Mouse (Mus musculus) CH12.LX (cell line): Measurements from ENCODE around the gene Crybb2. TPM values are rescaled to one million over a fixed set of nuclear protein-coding genes. Genes with fewer than 3 reads are reported as not detected.

Experiments
- DNase-seq: peaks from one replicate; pipeline ENCODE4 v3.0.0-alpha.2; 2013; ENCODE audit errors: extremely low read depth
- H3K27ac ChIP-seq: 2 replicates; pipeline ENCODE4 v1.5.1; 2012; ENCODE audit warnings: low read depth, mild to moderate bottlenecking, control low read depth, moderate library complexity; ENCODE audit not compliant: insufficient read depth
- H3K27me3 ChIP-seq: replicated peaks from 2 replicates; pipeline ENCODE3; 2012; ENCODE audit warnings: inconsistent platforms
- H3K36me3 ChIP-seq, 2 experiments: replicated peaks in 1 of 2; 2 replicates each; pipeline versions ENCODE3 to v1.6.1; 2012; ENCODE audit warnings: inconsistent platforms in 1 of 2, low read length in 1 of 2, mild to moderate bottlenecking in 1 of 2, mixed read lengths in 1 of 2, moderate library complexity in 1 of 2; ENCODE audit not compliant: control insufficient read depth in 1 of 2, insufficient read depth in 1 of 2
- H3K4me1 ChIP-seq, 2 experiments: 2 replicates each; pipeline ENCODE4 v1.6.1; 2012; ENCODE audit warnings: inconsistent platforms in 1 of 2, moderate library complexity in 1 of 2; ENCODE audit not compliant: insufficient read depth in 2 of 2, control insufficient read depth in 1 of 2
- H3K4me2 ChIP-seq: 2 replicates; pipeline ENCODE4 v1.6.1; 2012; ENCODE audit warnings: low read depth, mild to moderate bottlenecking, control low read depth; ENCODE audit not compliant: poor library complexity, insufficient read depth, severe bottlenecking
- H3K4me3 ChIP-seq, 3 experiments: fragments of 150-350 bp in 1 of 3; sonication (generic) in 1 of 3; replicated peaks in 1 of 3; 2 replicates each; pipeline versions ENCODE3 to v1.5.1; 2011 to 2012; ENCODE audit warnings: low read depth in 2 of 3, low read length in 2 of 3, mild to moderate bottlenecking in 2 of 3, moderate library complexity in 2 of 3, control low read depth in 1 of 3, improper control_type of control experiment in 1 of 3, inconsistent platforms in 1 of 3, mixed read lengths in 1 of 3; ENCODE audit not compliant: poor library complexity in 1 of 3
- H3K79me2 ChIP-seq: replicated peaks from 2 replicates; pipeline ENCODE4 v1.6.1; 2012; ENCODE audit warnings: mild to moderate bottlenecking, moderate library complexity; ENCODE audit not compliant: control insufficient read depth, poor library complexity, insufficient read depth, severe bottlenecking; ENCODE audit errors: extremely low read depth
- H3K9ac ChIP-seq: 2 replicates; pipeline ENCODE4 v1.6.1; 2012; ENCODE audit warnings: low read depth, mild to moderate bottlenecking, control low read depth, moderate library complexity; ENCODE audit not compliant: insufficient read depth
- H3K9me3 ChIP-seq: replicated peaks from 2 replicates; pipeline ENCODE3; 2012; ENCODE audit warnings: low read length, inconsistent platforms, mixed read lengths
- CHD1 ChIP-seq: IDR thresholded peaks from 2 replicates; pipeline ENCODE4 v1.6.1; 2012; ENCODE audit warnings: low read depth, low read length, improper control_type of control experiment, inconsistent platforms
- CHD2 ChIP-seq: IDR thresholded peaks from 2 replicates; pipeline ENCODE4 v1.6.1; 2011; ENCODE audit warnings: low read length, improper control_type of control experiment
- CTCF ChIP-seq, 2 experiments: IDR thresholded peaks in 1 of 2; conservative IDR thresholded peaks in 1 of 2; 2 replicates each; pipeline ENCODE4 v1.5.1; 2011 to 2012; ENCODE audit warnings: low read depth in 2 of 2, low read length in 2 of 2, improper control_type of control experiment in 1 of 2, inconsistent platforms in 1 of 2, mild to moderate bottlenecking in 1 of 2, moderate library complexity in 1 of 2
- E2F4 ChIP-seq: IDR thresholded peaks from 2 replicates; pipeline ENCODE4 v1.6.1; 2011; ENCODE audit warnings: low read depth, low read length, improper control_type of control experiment; ENCODE audit not compliant: insufficient replicate concordance
- ETS1 ChIP-seq: conservative IDR thresholded peaks from 2 replicates; pipeline ENCODE4 v1.6.1; 2012; ENCODE audit warnings: low read depth, mild to moderate bottlenecking, inconsistent platforms, low read length, improper control_type of control experiment, moderate library complexity
- GABPA ChIP-seq: IDR thresholded peaks from 2 replicates; pipeline ENCODE4 v1.6.1; 2012; ENCODE audit warnings: low read depth, low read length, improper control_type of control experiment, inconsistent platforms; ENCODE audit not compliant: insufficient replicate concordance
- HCFC1 ChIP-seq: IDR thresholded peaks from 2 replicates; pipeline ENCODE4 v1.6.1; 2012; ENCODE audit warnings: low read depth, mild to moderate bottlenecking, inconsistent platforms, low read length, improper control_type of control experiment
- IRF4 ChIP-seq: IDR thresholded peaks from 2 replicates; pipeline ENCODE4 v1.6.1; 2014; ENCODE audit warnings: low read depth, mild to moderate bottlenecking, inconsistent platforms, low read length, improper control_type of control experiment
- JUN ChIP-seq: IDR thresholded peaks from 2 replicates; pipeline ENCODE4 v1.6.1; 2011; ENCODE audit warnings: low read depth, mild to moderate bottlenecking, low read length, improper control_type of control experiment, moderate library complexity; ENCODE audit not compliant: insufficient read depth
- JUND ChIP-seq: conservative IDR thresholded peaks from 2 replicates; pipeline ENCODE4 v1.6.1; 2011; ENCODE audit warnings: low read depth, low read length, improper control_type of control experiment
- MAFK ChIP-seq: IDR thresholded peaks from 2 replicates; pipeline ENCODE4 v1.6.1; 2011; ENCODE audit warnings: low read length, improper control_type of control experiment; ENCODE audit not compliant: insufficient replicate concordance
- MAX ChIP-seq: IDR thresholded peaks from 2 replicates; pipeline ENCODE4 v1.6.1; 2011; ENCODE audit warnings: low read length, improper control_type of control experiment
- MEF2A ChIP-seq: IDR thresholded peaks from 2 replicates; pipeline ENCODE4 v1.6.1; 2014; ENCODE audit warnings: low read depth, mild to moderate bottlenecking, inconsistent platforms, low read length, improper control_type of control experiment, borderline replicate concordance
- MXI1 ChIP-seq: IDR thresholded peaks from 2 replicates; pipeline ENCODE4 v1.6.1; 2011; ENCODE audit warnings: mild to moderate bottlenecking, low read depth, low read length, improper control_type of control experiment
- MYC ChIP-seq: IDR thresholded peaks from 2 replicates; pipeline ENCODE4 v1.6.1; 2011; ENCODE audit warnings: low read depth, mild to moderate bottlenecking, improper control_type of control experiment, low read length
- NELFE ChIP-seq: IDR thresholded peaks from 2 replicates; pipeline ENCODE4 v1.6.1; 2011; ENCODE audit warnings: low read depth, low read length, improper control_type of control experiment
- NRF1 ChIP-seq: IDR thresholded peaks from 2 replicates; pipeline ENCODE4 v1.6.1; 2014; ENCODE audit warnings: low read depth, mild to moderate bottlenecking, inconsistent platforms, low read length, improper control_type of control experiment, moderate library complexity
- PAX5 ChIP-seq: IDR thresholded peaks from 2 replicates; pipeline ENCODE4 v1.6.1; 2012; ENCODE audit warnings: low read length, inconsistent platforms, mixed read lengths
- POLR2AphosphoS2 ChIP-seq: IDR thresholded peaks from 2 replicates; pipeline ENCODE4 v1.6.1; 2011; ENCODE audit warnings: low read depth, low read length, improper control_type of control experiment
- RAD21 ChIP-seq: IDR thresholded peaks from 2 replicates; pipeline ENCODE4 v1.6.1; 2011; ENCODE audit warnings: low read depth, mild to moderate bottlenecking, low read length, improper control_type of control experiment, moderate library complexity
- RCOR1 ChIP-seq: conservative IDR thresholded peaks from 2 replicates; pipeline ENCODE4 v1.6.1; 2012; ENCODE audit warnings: low read depth, mild to moderate bottlenecking, inconsistent platforms, low read length, improper control_type of control experiment
- SMC3 ChIP-seq: IDR thresholded peaks from 2 replicates; pipeline ENCODE4 v1.6.1; 2011; ENCODE audit warnings: low read depth, low read length, improper control_type of control experiment
- TBP ChIP-seq: conservative IDR thresholded peaks from 2 replicates; pipeline ENCODE4 v1.6.1; 2011; ENCODE audit warnings: low read depth, low read length, improper control_type of control experiment
- UBTF ChIP-seq: IDR thresholded peaks from 2 replicates; pipeline ENCODE4 v1.6.1; 2012; ENCODE audit warnings: low read depth, mild to moderate bottlenecking, inconsistent platforms, low read length, improper control_type of control experiment, moderate library complexity
- USF1 ChIP-seq: IDR thresholded peaks from 2 replicates; pipeline ENCODE4 v1.6.1; 2014; ENCODE audit warnings: low read depth, mild to moderate bottlenecking, inconsistent platforms, low read length, improper control_type of control experiment
- USF2 ChIP-seq: conservative IDR thresholded peaks from 2 replicates; pipeline ENCODE4 v1.6.1; 2011; ENCODE audit warnings: low read depth, low read length, improper control_type of control experiment
- ZC3H11A ChIP-seq: IDR thresholded peaks from 2 replicates; pipeline ENCODE4 v1.6.1; 2012; ENCODE audit warnings: low read depth, mild to moderate bottlenecking, inconsistent platforms, low read length, improper control_type of control experiment
- ZKSCAN1 ChIP-seq: IDR thresholded peaks from 2 replicates; pipeline ENCODE4 v1.6.1; 2012; ENCODE audit warnings: low read depth, inconsistent platforms, low read length, improper control_type of control experiment, borderline replicate concordance
- ZMIZ1 ChIP-seq: IDR thresholded peaks from 2 replicates; pipeline ENCODE4 v1.6.1; 2012; ENCODE audit warnings: low read depth, mild to moderate bottlenecking, inconsistent platforms, low read length, improper control_type of control experiment
- ZNF384 ChIP-seq: IDR thresholded peaks from 2 replicates; pipeline ENCODE4 v1.6.1; 2012; ENCODE audit warnings: low read depth, low read length, improper control_type of control experiment, inconsistent platforms
- dilution Hi-C: fragments of 300-500 bp; cut with MboI; formaldehyde crosslinking; loops from 2 replicates; pipeline ENCODE4 v1.14.3; 2020; ENCODE audit warnings: low sequenced_read_pairs; ENCODE audit not compliant: extremely low pct_unique_long_range_greater_than_20kb, extremely low pct_ligation_motif_present
- in situ Hi-C: fragments of 300-500 bp; cut with MboI; formaldehyde crosslinking; loops from 3 replicates; pipeline ENCODE4 v1.14.3; 2019; ENCODE audit warnings: low sequenced_read_pairs, low pct_ligation_motif_present, low pct_unique_long_range_greater_than_20kb, mixed read lengths
- polyA plus RNA-seq: library from polyadenylated mRNA; unstranded; fragments of >175 nt; gene quantifications from 2 replicates; pipeline ENCODE4 v1.2.1, GENCODE M21; 2012; ENCODE audit warnings: low read depth; ENCODE audit not compliant: insufficient read length
- total RNA-seq, 2 experiments: library from RNA; depleted of rRNA; stranded (reverse); fragments of 300-350 nt in 1 of 2; fragments of >200 nt in 1 of 2; gene quantifications; 2 replicates each; pipeline ENCODE4 v1.2.3; 2012 to 2014

The Crybb2 gene
- total and polyA plus RNA-seq, 3 experiments = not detected

GRCm38 (mm10) chr5:113115896-113116295 is 46.0 kb upstream of the Crybb2 start:
- TF ChIP-seq CHD1 = no peak
- no peak for TF ChIP-seq MAX
- no peak for TF ChIP-seq ZC3H11A
- TF ChIP-seq JUN = no peak
- no peak for TF ChIP-seq ZKSCAN1
- no peak for TF ChIP-seq HCFC1
- TF ChIP-seq ETS1 = no peak
- no peak for TF ChIP-seq SMC3
- Histone ChIP-seq H3K79me2 (no peaks in the 10 kb centered on the region), H3K9ac (no peak overlapping the region), H3K36me3 (peaks cover 0 to 2% of the 10 kb centered on the region in 2 experiments), H3K27ac (no peak overlapping the region; the same call in 1 of the 2 replicates), H3K27me3 (no peaks in the 10 kb centered on the region), H3K4me1 (peaks cover 15 to 90% of the 10 kb centered on the region in 2 experiments), H3K4me3 (no peak overlapping the region), H3K4me2 (no peak overlapping the region), H3K9me3 (no peaks in the 10 kb centered on the region)
- no peak for DNase-seq
- dilution Hi-C loops = no loop called here
- in situ Hi-C loops = no loop called here

GRCm38 (mm10) chr5:113114264-113115225 is 44.6 kb upstream of the Crybb2 start:
- Histone ChIP-seq H3K4me2 (no peak overlapping the region), H3K79me2 (no peaks in the 10 kb centered on the region), H3K4me3 (no peak overlapping the region), H3K9me3 (no peaks in the 10 kb centered on the region), H3K27ac (peak overlapping the region; percentile 67), H3K4me1 (peaks cover 17 to 86% of the 10 kb centered on the region in 2 experiments), H3K9ac (no peak overlapping the region), H3K27me3 (no peaks in the 10 kb centered on the region), H3K36me3 (peaks cover 0 to 2% of the 10 kb centered on the region in 2 experiments)
- in situ Hi-C loops (no loop called here), dilution Hi-C loops (no loop called here)
- peak; percentile 88 for DNase-seq
- TF ChIP-seq IRF4 (peak; percentile 84), RCOR1 (peak; percentile 59), NELFE (0 out of 2 replicates have a peak, but pooled peaks have one; percentile 17), POLR2AphosphoS2 (no peak), JUN (no peak), E2F4 (no peak), USF2 (no peak), SMC3 (no peak), MYC (no peak), PAX5 (no peak), UBTF (no peak), ZKSCAN1 (no peak), CHD2 (no peak), ZMIZ1 (no peak), ZC3H11A (no peak), ZNF384 (no peak), MEF2A (peak; percentile 91), USF1 (no peak), GABPA (no peak), CHD1 (no peak), JUND (no peak), TBP (no peak), NRF1 (no peak), CTCF (conservative IDR thresholded peaks at IDR 0.05 in 1 of 2, IDR thresholded peaks at IDR 0.05 in 1 of 2; ENCODE audit: low read depth in 2 of 2, low read length in 2 of 2) (no peak), RAD21 (no peak), MXI1 (no peak), HCFC1 (no peak), MAFK (no peak)
